Mouse (Mus musculus) retina, postnatal 7 days (tissue): Measurements from ENCODE around the gene Rab17.

Experiments used
- DNase-seq: peaks from one replicate; pipeline ENCODE4 v3.0.0-alpha.2; 2012; ENCODE audit warnings: low read depth, low spot score

Gene Rab17

GRCm38 (mm10) chr1:90933001-90933400, 36.5 kb downstream of the Rab17 start:
- no peak for DNase-seq

- peak; percentile 64 for DNase-seq
Measured at GRCm38 (mm10) chr1:90928575-90928934, 40.9 kb downstream of the Rab17 start.

- no peak for DNase-seq
Measured at GRCm38 (mm10) chr1:90927929-90928574, 41.4 kb downstream of the Rab17 start.

GRCm38 (mm10) chr1:90927308-90927707, 42.2 kb downstream of the Rab17 start:
- no peak for DNase-seq

- no peak for DNase-seq
Measured at GRCm38 (mm10) chr1:90926030-90926429, 43.4 kb downstream of the Rab17 start.

- no peak for DNase-seq
Measured at GRCm38 (mm10) chr1:90921687-90922086, 47.8 kb downstream of the Rab17 start.

GRCm38 (mm10) chr1:90917509-90917908, 52.0 kb downstream of the Rab17 start:
- DNase-seq: no peak

- DNase-seq: no peak
Measured at GRCm38 (mm10) chr1:90914948-90915569, 54.4 kb downstream of the Rab17 start, which contains the start of gene Mlph. Gene Mlph (plus strand): TSS chr1:90915085.

- DNase-seq: no peak
Measured at GRCm38 (mm10) chr1:90913231-90913630, 56.2 kb downstream of the Rab17 start.

GRCm38 (mm10) chr1:90909631-90910152, 59.8 kb downstream of the Rab17 start:
- no peak for DNase-seq

GRCm38 (mm10) chr1:90909161-90909560, 60.3 kb downstream of the Rab17 start:
- DNase-seq: no peak
